11 mouse cellular contexts compared by ENCODE assay signal in genomic region chr7:64855976-64856375, GRCm38 (mm10). TPM values are rescaled to one million over a fixed set of nuclear protein-coding genes. Genes with fewer than 3 reads are reported as not detected.
DNase-seq lines count a peak whose midpoint lies in the region; ATAC-seq and TF ChIP-seq lines count a peak whose summit lies in the region.
"Had no signal": no experiment of that assay in that cellular context is flagged by ENCODE, and none has a peak within 500 bp of the region (broad histone marks: within the 10 kb centered on the region; RNA-seq: fewer than 3 reads in every experiment).

No protein-coding gene starts in this region.

- no peaks in the 10 kb centered on the region for H3K27me3 ChIP-seq in hindbrain, embryonic 13.5 days
- no peaks in the 10 kb centered on the region for H3K27me3 ChIP-seq in hindbrain, embryonic 10.5 days (ENCODE audit: insufficient read depth, poor library complexity, severe bottlenecking)
- no peaks in the 10 kb centered on the region for H3K27me3 ChIP-seq in hindbrain, postnatal 0 days (ENCODE audit: insufficient read depth, low read length)
- H3K27me3 ChIP-seq: kidney, embryonic 15.5 days had no signal

- no peaks in the 10 kb centered on the region for H3K36me3 ChIP-seq in hindbrain, embryonic 13.5 days
- H3K36me3 ChIP-seq in hindbrain, embryonic 10.5 days = no peaks in the 10 kb centered on the region
- no peaks in the 10 kb centered on the region for H3K36me3 ChIP-seq in hindbrain, postnatal 0 days (ENCODE audit: insufficient read depth, low read length)
- H3K36me3 ChIP-seq: kidney, embryonic 15.5 days had no signal

- no peaks in the 10 kb centered on the region for H3K9me3 ChIP-seq in hindbrain, embryonic 13.5 days
- H3K9me3 ChIP-seq in hindbrain, embryonic 10.5 days = no peaks in the 10 kb centered on the region
- no peaks in the 10 kb centered on the region for H3K9me3 ChIP-seq in hindbrain, postnatal 0 days (ENCODE audit: low read length)
- H3K9me3 ChIP-seq: kidney, embryonic 15.5 days had no signal

- no peak for DNase-seq in hindbrain, embryonic 10.5 days (ENCODE audit: low spot score)
- peak; percentile 31 for DNase-seq in MN1 (ENCODE audit: low spot score)
- peak; percentile 60 for DNase-seq in cerebellum, adult 9-11 months
- peak; percentile 65 for DNase-seq in hindbrain, postnatal 0 days (ENCODE audit: low spot score)
- no peak for DNase-seq in ovary, postnatal 14 days (ENCODE audit: low spot score)
- no peak for DNase-seq in right cerebral cortex, postnatal 36 days (ENCODE audit: low spot score in 2 of 2)
- DNase-seq: gastrocnemius, postnatal 10 days; lung, postnatal 14 days had no signal

- H3K4me1 ChIP-seq in hindbrain, embryonic 13.5 days (replicated peaks) = peaks cover 11% of the 10 kb centered on the region; the same call in 1 of the 2 replicates
- no peaks in the 10 kb centered on the region for H3K4me1 ChIP-seq in hindbrain, embryonic 10.5 days (replicated peaks)
- no peaks in the 10 kb centered on the region for H3K4me1 ChIP-seq in hindbrain, postnatal 0 days (ENCODE audit: insufficient read depth, low read length)
- H3K4me1 ChIP-seq: kidney, embryonic 15.5 days had no signal

- ATAC-seq in hindbrain, embryonic 13.5 days (ENCODE audit: low FRiP score) = no peak
- 0 out of 2 replicates have a peak, but pooled peaks have one; percentile 43 for ATAC-seq in hindbrain, postnatal 0 days
- ATAC-seq in inflammation-experienced regulatory T-cells, adult 6 months = no peak

- TF ChIP-seq CTCF in hindbrain, postnatal 0 days (IDR thresholded peaks at IDR 0.05; ENCODE audit: low read depth) = no peak

- H3K4me2 ChIP-seq in hindbrain, embryonic 13.5 days = peak overlapping the region; percentile 29; the same call in 1 of the 2 replicates
- peak overlapping the region; percentile 43 for H3K4me2 ChIP-seq in hindbrain, postnatal 0 days (ENCODE audit: low read depth, low read length)
- H3K4me2 ChIP-seq: kidney, embryonic 15.5 days had no signal

- H3K27ac ChIP-seq in hindbrain, embryonic 13.5 days = peak overlapping the region; percentile 73
- no peak overlapping the region for H3K27ac ChIP-seq in hindbrain, embryonic 10.5 days
- H3K27ac ChIP-seq in hindbrain, postnatal 0 days = peak overlapping the region; percentile 15; the same call in 1 of the 2 replicates
- H3K27ac ChIP-seq: kidney, embryonic 15.5 days had no signal

- no peak overlapping the region for H3K4me3 ChIP-seq in hindbrain, embryonic 13.5 days
- no peak overlapping the region for H3K4me3 ChIP-seq in hindbrain, embryonic 10.5 days
- peak overlapping the region; percentile 4; the same call in 1 of the 2 replicates for H3K4me3 ChIP-seq in hindbrain, postnatal 0 days (ENCODE audit: low read length)
- H3K4me3 ChIP-seq: kidney, embryonic 15.5 days had no signal

- WGBS in hindbrain, embryonic 13.5 days = 55% methylated on average over 15 of the region's 15 CpGs
- WGBS in hindbrain, embryonic 10.5 days = 78% methylated on average over 15 of the region's 15 CpGs
- 40% methylated on average over 15 of the region's 15 CpGs for WGBS in hindbrain, postnatal 0 days

- no peak overlapping the region for H3K9ac ChIP-seq in hindbrain, embryonic 13.5 days
- H3K9ac ChIP-seq in hindbrain, postnatal 0 days (replicated peaks; ENCODE audit: low read length) = no peak overlapping the region
- H3K9ac ChIP-seq: kidney, embryonic 15.5 days had no signal

RNA-seq across cellular contexts. Expression of gene Nsmce3, which starts 16.8 kb away (rescaled TPM):
- 10.2 and 10.8 TPM in 2 replicates for polyA plus RNA-seq in hindbrain, embryonic 13.5 days (2015; fragmentation: Nextera tagmentation; extraction: Ambion mirVana)
- 10.6 and 12.1 TPM in 2 replicates for polyA plus RNA-seq in hindbrain, embryonic 10.5 days (2016; fragmentation: Nextera tagmentation; extraction: Ambion mirVana)
- total RNA-seq in hindbrain, postnatal 0 days (2014; rRNA removed) = 18.4 and 19.3 TPM in 2 replicates
- 10.2 and 10.5 TPM in 2 replicates for polyA plus RNA-seq in hindbrain, postnatal 0 days (2015; fragmentation: Nextera tagmentation; extraction: Ambion mirVana)
- 1 to 10 TPM in 2 of 3 experiments, under 1 TPM in 1; 0.66 to 3.4 (median 3.3) TPM for polyA plus RNA-seq in inflammation-experienced regulatory T-cells, adult 6 months (2017; shearing (Covaris generic))

Comparison
In these comparisons a context has a peak if more than half of its experiments do, and no peak if none do; other contexts are left out.
1. DNase-seq: peak in MN1 (single experiment), cerebellum, adult 9-11 months (single experiment) and hindbrain, postnatal 0 days (single experiment); none in hindbrain, embryonic 10.5 days (single experiment), ovary, postnatal 14 days (single experiment) and right cerebral cortex, postnatal 36 days (0 of 2).